Mouse (Mus musculus): ENCODE data around the gene H2afj. TPM values are rescaled to one million over a fixed set of nuclear protein-coding genes. Genes with fewer than 3 reads are reported as not detected.

H2afj gene
- polyA plus RNA-seq (2012; rRNA removed) = 401 and 773 TPM in 2 replicates

DNA sequence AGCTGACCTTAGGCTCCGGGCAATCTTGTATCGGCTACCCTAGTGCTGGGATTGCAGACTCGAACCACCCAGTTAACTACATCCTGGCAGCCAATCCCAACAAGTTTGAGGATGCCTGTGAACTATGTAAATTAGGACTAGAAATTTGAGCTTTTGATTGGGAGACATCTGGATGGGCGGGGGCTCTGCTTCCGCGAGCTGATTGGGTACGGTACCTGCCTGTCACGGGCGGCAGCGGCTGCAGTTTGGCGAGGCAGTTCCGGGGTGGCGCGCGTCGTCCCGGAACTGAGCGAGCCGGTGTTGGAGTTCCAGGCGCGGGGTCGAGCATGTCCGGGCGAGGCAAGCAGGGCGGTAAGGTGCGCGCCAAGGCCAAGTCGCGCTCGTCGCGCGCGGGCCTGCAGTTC is at the start of gene H2afj:
Gene H2afj, plus strand, starts transcription at position 231 of the 404 bp plus-strand sequence.
- under 1% methylated on average over 34 of the region's 34 CpGs for WGBS
- peaks cover 4% of the 10 kb centered on the region for H3K36me3 ChIP-seq (ENCODE audit: control insufficient read depth, insufficient read depth, low read length)

DNA sequence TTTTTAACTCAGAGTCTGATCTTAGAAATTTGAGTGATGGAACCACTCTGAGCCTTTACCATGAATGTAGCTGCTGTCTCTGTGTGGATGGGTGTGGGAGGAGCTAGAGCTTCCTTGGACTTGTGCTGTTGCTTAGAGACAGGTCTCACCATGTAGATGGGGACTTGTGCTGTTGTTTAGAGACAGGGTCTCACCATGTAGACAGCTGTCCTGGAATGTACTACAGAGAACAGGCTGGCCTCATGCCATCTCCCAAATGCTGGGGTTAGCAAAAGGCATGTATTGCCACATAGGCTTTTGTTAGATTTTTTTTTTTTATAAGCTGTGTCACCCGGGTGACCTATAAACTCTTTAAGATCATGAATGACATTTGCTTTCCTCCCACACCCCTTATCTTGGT is 44.1 kb upstream of the H2afj start:
- Histone ChIP-seq H3K27me3 (ENCODE audit: control insufficient read depth, insufficient read depth, low read length) (no peaks in the 10 kb centered on the region), H3K4me3 (ENCODE audit: low read depth, low read length) (no peak overlapping the region), H3K36me3 (ENCODE audit: control insufficient read depth, insufficient read depth, low read length) (peaks cover 58% of the 10 kb centered on the region), H3K4me1 (ENCODE audit: control insufficient read depth, insufficient read depth, insufficient read length, low read length) (peaks cover 20% of the 10 kb centered on the region; the same call in 1 of the 2 replicates), H3K27ac (ENCODE audit: insufficient read depth, low read depth, low read length) (peak overlapping the region; percentile 76; the same call in 1 of the 2 replicates)
- WGBS = 12% methylated on average over 1 of the region's 1 CpGs
- TF ChIP-seq POLR2A (IDR thresholded peaks at IDR 0.05; ENCODE audit: low read depth, low read length) (no peak), CTCF (IDR thresholded peaks at IDR 0.05; ENCODE audit: extremely low read depth, insufficient read length, insufficient replicate concordance, low read depth, low read length) (no peak)

More for the DNA sequence above, at the start of gene H2afj:
- Histone ChIP-seq H3K4me3 (ENCODE audit: low read depth, low read length) (peak within 1 kb of the TSS; percentile 91), H3K4me1 (ENCODE audit: control insufficient read depth, insufficient read depth, insufficient read length, low read length) (peaks cover 25% of the 10 kb centered on the region; the same call in 1 of the 2 replicates), H3K27me3 (ENCODE audit: control insufficient read depth, insufficient read depth, low read length) (no peaks in the 10 kb centered on the region), H3K27ac (ENCODE audit: insufficient read depth, low read depth, low read length) (peak within 1 kb of the TSS; percentile 96)
- TF ChIP-seq CTCF (IDR thresholded peaks at IDR 0.05; ENCODE audit: extremely low read depth, insufficient read length, insufficient replicate concordance, low read depth, low read length) = no peak
- TF ChIP-seq POLR2A (IDR thresholded peaks at IDR 0.05; ENCODE audit: low read depth, low read length) = peak; percentile 66

GRCm38 (mm10) chr6:136769143-136769542 is 38.9 kb upstream of the H2afj start:
- 79% methylated on average over 8 of the region's 8 CpGs for WGBS
- peaks cover 6% of the 10 kb centered on the region; the same call in 1 of the 2 replicates for H3K4me1 ChIP-seq (ENCODE audit: control insufficient read depth, insufficient read depth, insufficient read length, low read length)
- peaks cover 53% of the 10 kb centered on the region for H3K36me3 ChIP-seq (ENCODE audit: control insufficient read depth, insufficient read depth, low read length)
- TF ChIP-seq POLR2A (IDR thresholded peaks at IDR 0.05; ENCODE audit: low read depth, low read length) (no peak), CTCF (IDR thresholded peaks at IDR 0.05; ENCODE audit: extremely low read depth, insufficient read length, insufficient replicate concordance, low read depth, low read length) (no peak)
- no peak overlapping the region for H3K27ac ChIP-seq (ENCODE audit: insufficient read depth, low read depth, low read length)
- H3K4me3 ChIP-seq (ENCODE audit: low read depth, low read length) = no peak overlapping the region
- H3K27me3 ChIP-seq (ENCODE audit: control insufficient read depth, insufficient read depth, low read length) = no peaks in the 10 kb centered on the region

- H3K27ac ChIP-seq (ENCODE audit: insufficient read depth, low read depth, low read length) = no peak overlapping the region
Observed at GRCm38 (mm10) chr6:136769859-136770258, 38.2 kb upstream of the H2afj start.

DNA sequence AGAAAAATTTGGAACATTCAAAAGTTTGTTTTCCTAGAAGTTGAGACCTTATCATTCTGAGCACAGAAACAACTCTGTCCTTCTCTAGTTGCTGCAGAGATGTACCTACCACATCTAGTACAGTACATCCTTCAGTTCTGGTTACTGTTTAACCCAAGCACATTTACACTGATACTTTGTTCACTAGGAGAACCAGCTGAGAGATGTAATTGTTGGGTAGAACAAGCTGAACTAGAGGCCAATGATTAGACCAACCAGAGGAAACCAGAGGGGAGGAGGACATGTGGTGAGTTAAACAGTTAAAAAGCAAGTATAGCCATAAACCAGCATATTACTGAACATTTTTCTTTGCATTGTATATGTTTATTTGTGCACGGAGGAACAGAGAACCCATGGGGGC is 31.7 kb upstream of the H2afj start:
- TF ChIP-seq CTCF (IDR thresholded peaks at IDR 0.05; ENCODE audit: extremely low read depth, insufficient read length, insufficient replicate concordance, low read depth, low read length) (no peak), POLR2A (IDR thresholded peaks at IDR 0.05; ENCODE audit: low read depth, low read length) (no peak)
- Histone ChIP-seq H3K4me1 (ENCODE audit: control insufficient read depth, insufficient read depth, insufficient read length, low read length) (peaks cover 7% of the 10 kb centered on the region; the same call in 1 of the 2 replicates), H3K27me3 (ENCODE audit: control insufficient read depth, insufficient read depth, low read length) (no peaks in the 10 kb centered on the region), H3K36me3 (ENCODE audit: control insufficient read depth, insufficient read depth, low read length) (peaks cover 3% of the 10 kb centered on the region; the same call in 1 of the 2 replicates), H3K4me3 (ENCODE audit: low read depth, low read length) (no peak overlapping the region), H3K27ac (ENCODE audit: insufficient read depth, low read depth, low read length) (peak overlapping the region; percentile 74)
- 47% methylated on average over 1 of the region's 1 CpGs for WGBS

More at GRCm38 (mm10) chr6:136769859-136770258, 38.2 kb upstream of the H2afj start:
- Histone ChIP-seq H3K27me3 (ENCODE audit: control insufficient read depth, insufficient read depth, low read length) (no peaks in the 10 kb centered on the region), H3K36me3 (ENCODE audit: control insufficient read depth, insufficient read depth, low read length) (peaks cover 48% of the 10 kb centered on the region), H3K4me3 (ENCODE audit: low read depth, low read length) (no peak overlapping the region), H3K4me1 (ENCODE audit: control insufficient read depth, insufficient read depth, insufficient read length, low read length) (peaks cover 3% of the 10 kb centered on the region; the same call in 1 of the 2 replicates)
- TF ChIP-seq POLR2A (IDR thresholded peaks at IDR 0.05; ENCODE audit: low read depth, low read length) (no peak), CTCF (IDR thresholded peaks at IDR 0.05; ENCODE audit: extremely low read depth, insufficient read length, insufficient replicate concordance, low read depth, low read length) (no peak)
- WGBS = 70% methylated on average over 7 of the region's 7 CpGs

DNA sequence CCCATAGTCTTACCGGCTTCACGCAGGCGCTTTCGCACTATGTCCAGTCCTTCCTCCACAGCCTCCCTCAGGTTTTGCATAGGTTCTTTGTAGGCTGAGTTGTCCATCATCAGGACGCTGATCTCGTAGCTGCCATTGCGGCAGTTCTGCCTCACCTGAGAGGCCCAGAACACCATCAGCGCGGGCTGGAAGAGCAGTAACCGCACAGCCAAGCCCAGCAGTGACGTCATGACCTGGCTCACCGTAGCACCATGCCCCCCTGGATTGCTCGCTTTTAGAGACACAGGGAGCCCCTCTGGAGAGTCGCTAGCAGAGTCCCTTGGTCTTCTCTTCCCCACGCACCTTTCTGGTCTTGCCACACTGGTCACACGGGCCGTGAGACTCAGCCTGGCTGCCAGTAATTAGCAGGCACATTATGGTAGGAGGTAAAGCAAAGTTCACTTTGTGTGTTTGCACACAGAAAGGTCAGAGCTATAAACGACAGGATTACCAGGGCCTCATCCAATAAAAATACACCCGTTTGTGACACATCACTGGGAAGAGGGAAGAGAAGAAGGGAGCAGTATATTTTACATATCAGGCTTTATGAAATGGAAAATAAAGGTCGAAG is 26.6 kb upstream of the H2afj start, which contains the start of gene Gucy2c:
Gene Gucy2c, minus strand, starts transcription at position 389 of the 610 bp plus-strand sequence.
- no peaks in the 10 kb centered on the region for H3K36me3 ChIP-seq (ENCODE audit: control insufficient read depth, insufficient read depth, low read length)
- TF ChIP-seq POLR2A (IDR thresholded peaks at IDR 0.05; ENCODE audit: low read depth, low read length) = peak; percentile 73
- TF ChIP-seq CTCF (IDR thresholded peaks at IDR 0.05; ENCODE audit: extremely low read depth, insufficient read length, insufficient replicate concordance, low read depth, low read length) = no peak
- WGBS = 23% methylated on average over 20 of the region's 20 CpGs
- peak within 1 kb of the TSS; percentile 87 for H3K4me3 ChIP-seq (ENCODE audit: low read depth, low read length)
- peak within 1 kb of the TSS; percentile 97 for H3K27ac ChIP-seq (ENCODE audit: insufficient read depth, low read depth, low read length)
- no peaks in the 10 kb centered on the region for H3K27me3 ChIP-seq (ENCODE audit: control insufficient read depth, insufficient read depth, low read length)
- H3K4me1 ChIP-seq (ENCODE audit: control insufficient read depth, insufficient read depth, insufficient read length, low read length) = peaks cover 3% of the 10 kb centered on the region; the same call in 1 of the 2 replicates

DNA sequence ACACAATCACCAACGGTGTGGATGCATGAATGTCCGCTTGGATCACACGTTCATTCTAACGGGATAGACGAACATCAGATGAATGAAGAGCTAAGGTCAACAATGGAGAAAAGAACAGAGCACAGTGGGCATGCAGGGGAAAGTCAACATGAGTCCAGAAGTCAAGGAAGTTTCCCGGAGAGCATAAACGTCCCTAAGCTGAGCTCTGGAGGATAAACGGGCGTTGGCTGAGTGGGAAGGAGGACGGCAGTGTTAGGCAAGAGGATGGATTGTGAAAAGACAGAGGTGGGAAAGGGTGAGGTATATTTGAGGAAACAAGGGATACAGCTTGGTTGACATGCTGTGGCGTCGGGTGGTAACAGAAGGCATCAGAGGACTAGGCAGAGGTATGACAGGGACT is 25.9 kb upstream of the H2afj start:
- Histone ChIP-seq H3K4me1 (ENCODE audit: control insufficient read depth, insufficient read depth, insufficient read length, low read length) (peaks cover 3% of the 10 kb centered on the region; the same call in 1 of the 2 replicates), H3K27ac (ENCODE audit: insufficient read depth, low read depth, low read length) (peak overlapping the region; percentile 97), H3K27me3 (ENCODE audit: control insufficient read depth, insufficient read depth, low read length) (no peaks in the 10 kb centered on the region), H3K4me3 (ENCODE audit: low read depth, low read length) (peak overlapping the region; percentile 41), H3K36me3 (ENCODE audit: control insufficient read depth, insufficient read depth, low read length) (no peaks in the 10 kb centered on the region)
- 28% methylated on average over 12 of the region's 12 CpGs for WGBS
- no peak for TF ChIP-seq CTCF (IDR thresholded peaks at IDR 0.05; ENCODE audit: extremely low read depth, insufficient read length, insufficient replicate concordance, low read depth, low read length)
- TF ChIP-seq POLR2A (IDR thresholded peaks at IDR 0.05; ENCODE audit: low read depth, low read length) = no peak
